ENCODE assay signal across 12 mouse cellular contexts in genomic region chr4:123478655-123479433, GRCm38 (mm10).
DNase-seq lines count a peak whose midpoint lies in the region; ATAC-seq lines count a peak whose summit lies in the region.
"Had no signal": no experiment of that assay in that cellular context is flagged by ENCODE, and none has a peak within 500 bp of the region (broad histone marks: within the 10 kb centered on the region; RNA-seq: fewer than 3 reads in every experiment).

No protein-coding gene starts in this region.

- H3K9ac ChIP-seq in kidney, embryonic 14.5 days (ENCODE audit: low read depth, low read length), result no peak overlapping the region
- H3K9ac ChIP-seq in lung, embryonic 16.5 days (ENCODE audit: low read length), result no peak overlapping the region
- H3K9ac ChIP-seq in intestine, embryonic 16.5 days (ENCODE audit: low read depth, low read length), result no peak overlapping the region
- H3K9ac ChIP-seq: hindbrain, embryonic 12.5 days; midbrain, embryonic 13.5 days had no signal

- DNase-seq in frontal cortex, postnatal 14 days (ENCODE audit: low spot score in 2 of 2), result no peak
- DNase-seq in kidney, adult 9 months, result peak; percentile 14
- DNase-seq in lung, postnatal 36 days, result no peak
- no peak for DNase-seq in embryo, embryonic 10 days (ENCODE audit: low spot score)
- DNase-seq: liver had no signal

- ATAC-seq in frontal cortex, adult (ENCODE audit: low TSS enrichment), result peak; percentile 86
- no peak for ATAC-seq in kidney, embryonic 14.5 days (ENCODE audit: low FRiP score, low TSS enrichment)
- peak; percentile 72 for ATAC-seq in lung, embryonic 16.5 days (ENCODE audit: low read depth)
- peak; percentile 42; the same call in 1 of the 2 replicates for ATAC-seq in intestine, embryonic 16.5 days
- ATAC-seq: midbrain, embryonic 13.5 days had no signal

- no peaks in the 10 kb centered on the region for H3K9me3 ChIP-seq in kidney, embryonic 14.5 days (ENCODE audit: control insufficient read depth, low read length)
- no peaks in the 10 kb centered on the region for H3K9me3 ChIP-seq in lung, embryonic 16.5 days (ENCODE audit: control insufficient read depth, low read length)
- no peaks in the 10 kb centered on the region for H3K9me3 ChIP-seq in intestine, embryonic 16.5 days (ENCODE audit: control insufficient read depth, low read length)
- H3K9me3 ChIP-seq: hindbrain, embryonic 12.5 days; midbrain, embryonic 13.5 days had no signal

- no peak overlapping the region for H3K4me2 ChIP-seq in kidney, embryonic 14.5 days (replicated peaks; ENCODE audit: low read depth, low read length)
- no peak overlapping the region for H3K4me2 ChIP-seq in lung, embryonic 16.5 days (ENCODE audit: low read depth, low read length)
- no peak overlapping the region for H3K4me2 ChIP-seq in intestine, embryonic 16.5 days (ENCODE audit: low read depth, low read length)
- H3K4me2 ChIP-seq: hindbrain, embryonic 12.5 days; midbrain, embryonic 13.5 days had no signal

- no peak overlapping the region for H3K4me3 ChIP-seq in kidney, embryonic 14.5 days (ENCODE audit: low read length)
- H3K4me3 ChIP-seq in lung, embryonic 16.5 days (ENCODE audit: low read length), result no peak overlapping the region
- H3K4me3 ChIP-seq in intestine, embryonic 16.5 days (ENCODE audit: low read length), result no peak overlapping the region
- H3K4me3 ChIP-seq: hindbrain, embryonic 12.5 days; midbrain, embryonic 13.5 days had no signal

- H3K4me1 ChIP-seq in kidney, embryonic 14.5 days (ENCODE audit: control insufficient read depth, insufficient read depth, low read length), result no peaks in the 10 kb centered on the region
- no peaks in the 10 kb centered on the region for H3K4me1 ChIP-seq in lung, embryonic 16.5 days (replicated peaks; ENCODE audit: control insufficient read depth, insufficient read depth, low read length)
- H3K4me1 ChIP-seq in intestine, embryonic 16.5 days (ENCODE audit: control insufficient read depth, insufficient read depth, low read length), result no peaks in the 10 kb centered on the region
- H3K4me1 ChIP-seq: hindbrain, embryonic 12.5 days; midbrain, embryonic 13.5 days had no signal

- WGBS in kidney, embryonic 14.5 days, result 72% methylated on average over 8 of the region's 8 CpGs
- WGBS in lung, embryonic 16.5 days, result 48% methylated on average over 8 of the region's 8 CpGs
- WGBS in intestine, embryonic 16.5 days, result 62% methylated on average over 8 of the region's 8 CpGs

- no peaks in the 10 kb centered on the region for H3K27me3 ChIP-seq in kidney, embryonic 14.5 days (ENCODE audit: control insufficient read depth, insufficient read depth, low read length)
- H3K27me3 ChIP-seq in lung, embryonic 16.5 days (ENCODE audit: control insufficient read depth, insufficient read depth, low read depth, low read length), result no peaks in the 10 kb centered on the region
- no peaks in the 10 kb centered on the region for H3K27me3 ChIP-seq in intestine, embryonic 16.5 days (replicated peaks; ENCODE audit: control insufficient read depth, insufficient read depth, low read length)
- H3K27me3 ChIP-seq: hindbrain, embryonic 12.5 days; midbrain, embryonic 13.5 days had no signal

- H3K27ac ChIP-seq in kidney, embryonic 14.5 days (ENCODE audit: low read depth, low read length), result no peak overlapping the region
- H3K27ac ChIP-seq in lung, embryonic 16.5 days (ENCODE audit: low read length), result peak overlapping the region; percentile 4
- H3K27ac ChIP-seq in intestine, embryonic 16.5 days (ENCODE audit: low read length), result peak overlapping the region; percentile 73
- H3K27ac ChIP-seq: hindbrain, embryonic 12.5 days; macrophage; midbrain, embryonic 13.5 days had no signal

- H3K36me3 ChIP-seq in kidney, embryonic 14.5 days (ENCODE audit: control insufficient read depth, insufficient read depth, low read length), result peaks cover 56% of the 10 kb centered on the region
- peaks cover 38% of the 10 kb centered on the region for H3K36me3 ChIP-seq in lung, embryonic 16.5 days (ENCODE audit: control insufficient read depth, insufficient read depth, low read length)
- H3K36me3 ChIP-seq in intestine, embryonic 16.5 days (ENCODE audit: control insufficient read depth, insufficient read depth, low read length), result peaks cover 2% of the 10 kb centered on the region
